21 mouse cellular contexts compared by ENCODE assay signal in the genomic region with DNA sequence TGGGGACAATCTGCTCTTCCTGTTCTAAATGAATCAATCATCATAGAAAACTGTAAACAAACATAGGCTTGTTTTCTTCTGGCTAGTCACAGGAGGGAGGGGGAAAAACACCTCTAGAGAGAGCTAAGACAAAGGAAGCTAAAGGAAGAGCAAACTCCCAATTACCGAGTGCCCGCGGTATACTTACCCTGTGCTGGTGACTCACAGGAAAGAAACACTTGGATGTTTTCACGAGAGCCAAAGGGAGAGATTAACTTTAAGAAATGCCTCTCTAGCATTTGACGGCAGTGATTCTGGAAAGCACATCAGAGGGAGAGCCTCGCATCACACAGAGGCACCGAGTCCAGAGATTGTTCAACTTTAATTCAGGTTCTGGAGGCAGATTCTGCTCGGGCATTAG.
DNase-seq lines count a peak whose midpoint lies in the region; ATAC-seq and TF ChIP-seq lines count a peak whose summit lies in the region.
"Had no signal": no experiment of that assay in that cellular context is flagged by ENCODE, and none has a peak within 500 bp of the region (broad histone marks: within the 10 kb centered on the region; RNA-seq: fewer than 3 reads in every experiment).

No protein-coding gene starts in this region.

- no peak overlapping the region for H3K27ac ChIP-seq in forebrain, postnatal 0 days (ENCODE audit: low read depth, low read length)
- H3K27ac ChIP-seq in forebrain, embryonic 14.5 days (ENCODE audit: low read depth, low read length), result no peak overlapping the region
- no peak overlapping the region for H3K27ac ChIP-seq in kidney, embryonic 16.5 days (ENCODE audit: low read length)
- H3K27ac ChIP-seq: heart, embryonic 13.5 days; left cerebral cortex, adult 2 months; midbrain, embryonic 15.5 days; neural tube, embryonic 15.5 days had no signal

- H3K9ac ChIP-seq in forebrain, postnatal 0 days, result no peak overlapping the region
- H3K9ac ChIP-seq in forebrain, embryonic 14.5 days (ENCODE audit: low read length), result no peak overlapping the region
- no peak overlapping the region for H3K9ac ChIP-seq in kidney, embryonic 16.5 days (replicated peaks; ENCODE audit: low read length)
- H3K9ac ChIP-seq: heart, embryonic 13.5 days; midbrain, embryonic 15.5 days; neural tube, embryonic 15.5 days had no signal

- no peak overlapping the region; the same call in 1 of the 2 replicates for H3K4me2 ChIP-seq in forebrain, postnatal 0 days (ENCODE audit: low read depth)
- no peak overlapping the region; the same call in 1 of the 2 replicates for H3K4me2 ChIP-seq in forebrain, embryonic 14.5 days (ENCODE audit: low read length)
- peak overlapping the region; percentile 18; the same call in 1 of the 2 replicates for H3K4me2 ChIP-seq in kidney, embryonic 16.5 days (replicated peaks; ENCODE audit: low read depth, low read length)
- H3K4me2 ChIP-seq: midbrain, embryonic 15.5 days; neural tube, embryonic 15.5 days had no signal

- no peak overlapping the region for H3K4me3 ChIP-seq in forebrain, postnatal 0 days (ENCODE audit: low read depth, low read length)
- H3K4me3 ChIP-seq in forebrain, embryonic 14.5 days (ENCODE audit: low read depth, low read length), result no peak overlapping the region
- no peak overlapping the region for H3K4me3 ChIP-seq in kidney, embryonic 16.5 days (ENCODE audit: low read length)
- H3K4me3 ChIP-seq: left cerebral cortex, adult 2 months; midbrain, embryonic 15.5 days; neural tube, embryonic 15.5 days had no signal

- no peak for ATAC-seq in forebrain, postnatal 0 days
- no peak for ATAC-seq in forebrain, embryonic 14.5 days
- no peak for ATAC-seq in kidney, embryonic 16.5 days (ENCODE audit: low FRiP score, low TSS enrichment)
- ATAC-seq in granulocyte monocyte progenitor cell, adult 5-6 weeks (replicated peaks; ENCODE audit: poor library complexity, severe bottlenecking), result peak; percentile 19; the same call in 1 of the 2 replicates
- ATAC-seq: intestine, embryonic 16.5 days had no signal

- peak; percentile 10 for DNase-seq in forebrain, postnatal 0 days
- no peak for DNase-seq in forebrain, embryonic 14.5 days (ENCODE audit: low spot score)
- DNase-seq in kidney, postnatal 4 days, result no peak
- peak; percentile 5 to 10 for DNase-seq in right cerebral cortex, adult 2 months (ENCODE audit: low spot score in 2 of 2)
- no peak for DNase-seq in right cerebral cortex, postnatal 14 days
- no peak for DNase-seq in cerebellum, adult 9-11 months
- DNase-seq: adrenal gland, postnatal 10 days; cerebellum, postnatal 10 days; kidney, postnatal 10 days; left cerebral cortex, postnatal 4 days; liver; lung, postnatal 14 days; thymus, adult 18-20 months; thymus, postnatal 4 days had no signal

- H3K36me3 ChIP-seq in forebrain, postnatal 0 days (ENCODE audit: insufficient read depth), result no peaks in the 10 kb centered on the region
- H3K36me3 ChIP-seq in forebrain, embryonic 14.5 days (ENCODE audit: control insufficient read depth, insufficient read depth, low read length), result no peaks in the 10 kb centered on the region
- H3K36me3 ChIP-seq in kidney, embryonic 16.5 days (ENCODE audit: insufficient read depth, low read length), result no peaks in the 10 kb centered on the region
- H3K36me3 ChIP-seq: heart, embryonic 13.5 days; midbrain, embryonic 15.5 days; neural tube, embryonic 15.5 days had no signal

- no peaks in the 10 kb centered on the region for H3K4me1 ChIP-seq in forebrain, postnatal 0 days (ENCODE audit: insufficient read depth)
- H3K4me1 ChIP-seq in forebrain, embryonic 14.5 days (ENCODE audit: control insufficient read depth, insufficient read depth, low read length), result no peaks in the 10 kb centered on the region
- H3K4me1 ChIP-seq in kidney, embryonic 16.5 days (ENCODE audit: insufficient read depth, low read length), result no peaks in the 10 kb centered on the region
- H3K4me1 ChIP-seq: heart, embryonic 13.5 days; midbrain, embryonic 15.5 days had no signal

- 26% methylated on average over 8 of the region's 8 CpGs for WGBS in forebrain, postnatal 0 days
- WGBS in forebrain, embryonic 14.5 days, result 39% methylated on average over 8 of the region's 8 CpGs
- 51% methylated on average over 8 of the region's 8 CpGs for WGBS in kidney, embryonic 16.5 days

- no peaks in the 10 kb centered on the region for H3K27me3 ChIP-seq in forebrain, postnatal 0 days (ENCODE audit: insufficient read depth, low read length)
- no peaks in the 10 kb centered on the region for H3K27me3 ChIP-seq in forebrain, embryonic 14.5 days (replicated peaks; ENCODE audit: control insufficient read depth, insufficient read depth, low read length)
- no peaks in the 10 kb centered on the region for H3K27me3 ChIP-seq in kidney, embryonic 16.5 days (ENCODE audit: insufficient read depth, low read length)
- H3K27me3 ChIP-seq: heart, embryonic 13.5 days; midbrain, embryonic 15.5 days; neural tube, embryonic 15.5 days had no signal

- no peaks in the 10 kb centered on the region for H3K9me3 ChIP-seq in forebrain, postnatal 0 days (ENCODE audit: low read length)
- H3K9me3 ChIP-seq in forebrain, embryonic 14.5 days (replicated peaks; ENCODE audit: control insufficient read depth, low read length), result no peaks in the 10 kb centered on the region
- no peaks in the 10 kb centered on the region for H3K9me3 ChIP-seq in kidney, embryonic 16.5 days (ENCODE audit: low read length)
- H3K9me3 ChIP-seq: heart, embryonic 13.5 days; midbrain, embryonic 15.5 days; neural tube, embryonic 15.5 days had no signal

- TF ChIP-seq CTCF in forebrain, postnatal 0 days (IDR thresholded peaks at IDR 0.05; ENCODE audit: low read depth), result no peak

Comparison
In these comparisons a context has a peak if more than half of its experiments do, and no peak if none do; other contexts are left out.
1. DNase-seq: peak in forebrain, postnatal 0 days (single experiment) and right cerebral cortex, adult 2 months (2 of 2); none in forebrain, embryonic 14.5 days (single experiment), kidney, postnatal 4 days (0 of 2), right cerebral cortex, postnatal 14 days (single experiment) and cerebellum, adult 9-11 months (single experiment).